22 mouse cellular contexts compared by ENCODE assay signal in the genomic region with DNA sequence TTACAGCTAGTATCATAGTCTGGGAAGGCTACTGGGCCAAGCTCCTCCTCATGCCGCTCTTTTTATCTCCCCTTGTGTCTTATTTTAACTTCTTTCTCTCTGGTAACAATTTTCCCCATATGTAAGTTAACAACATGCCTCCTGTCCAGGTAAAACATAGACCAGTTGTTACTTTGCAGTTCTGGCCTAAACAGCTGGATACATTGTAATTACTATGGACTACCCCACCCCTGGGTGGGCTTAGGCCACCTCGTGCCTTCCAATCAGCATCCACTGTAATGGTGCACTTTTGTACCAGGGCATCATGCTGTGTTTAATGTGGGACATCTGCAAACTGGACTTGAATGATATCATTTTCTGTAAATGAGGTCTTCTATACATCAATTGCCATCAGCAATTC.
"Had no signal": no experiment of that assay in that cellular context is flagged by ENCODE, and none has a peak within 500 bp of the region (broad histone marks: within the 10 kb centered on the region; RNA-seq: fewer than 3 reads in every experiment).

No protein-coding gene starts in this region.

- H3K9ac ChIP-seq: embryonic facial prominence, embryonic 12.5 days; embryonic facial prominence, embryonic 13.5 days; embryonic facial prominence, embryonic 15.5 days; forebrain, embryonic 12.5 days; forebrain, embryonic 13.5 days; forebrain, postnatal 0 days had no signal

- H3K27me3 ChIP-seq: embryonic facial prominence, embryonic 12.5 days; embryonic facial prominence, embryonic 13.5 days; embryonic facial prominence, embryonic 15.5 days; forebrain, embryonic 12.5 days; forebrain, embryonic 13.5 days had no signal

- H3K4me2 ChIP-seq: embryonic facial prominence, embryonic 12.5 days; forebrain, embryonic 12.5 days; forebrain, embryonic 13.5 days had no signal

- DNase-seq: cerebellum, adult 2 months; cerebellum, adult 8-10 months; cerebellum, adult 9-10 months; cerebellum, adult 9-11 months; cerebellum, postnatal 36 days; embryo, embryonic 11 days; gastrocnemius, adult 2 months; gastrocnemius, postnatal 10 days; gastrocnemius, postnatal 14 days; gastrocnemius, postnatal 25 days; gastrocnemius, postnatal 36 days; heart, adult 18-20 months; heart, adult 2 months had no signal

- H3K36me3 ChIP-seq: embryonic facial prominence, embryonic 10.5 days; embryonic facial prominence, embryonic 12.5 days; embryonic facial prominence, embryonic 13.5 days; embryonic facial prominence, embryonic 15.5 days; forebrain, embryonic 10.5 days; forebrain, embryonic 12.5 days had no signal

- H3K9me3 ChIP-seq: embryonic facial prominence, embryonic 10.5 days; embryonic facial prominence, embryonic 12.5 days; embryonic facial prominence, embryonic 13.5 days; embryonic facial prominence, embryonic 15.5 days; forebrain, embryonic 10.5 days; forebrain, embryonic 12.5 days; forebrain, embryonic 13.5 days had no signal

- H3K27ac ChIP-seq: embryonic facial prominence, embryonic 10.5 days; embryonic facial prominence, embryonic 12.5 days; embryonic facial prominence, embryonic 13.5 days; embryonic facial prominence, embryonic 15.5 days; forebrain, embryonic 13.5 days; gastrocnemius, adult 2 months; heart, adult 2 months had no signal

- H3K4me3 ChIP-seq: embryonic facial prominence, embryonic 10.5 days; embryonic facial prominence, embryonic 12.5 days; embryonic facial prominence, embryonic 13.5 days; embryonic facial prominence, embryonic 15.5 days; erythroblast, embryonic 14.5 days; forebrain, embryonic 10.5 days; forebrain, embryonic 12.5 days; forebrain, embryonic 13.5 days; gastrocnemius, adult 2 months; heart, adult 2 months had no signal
